Mouse (Mus musculus) CH12.LX (cell line): ENCODE measurements around the gene Gm38392. TPM values are rescaled to one million over a fixed set of nuclear protein-coding genes. Genes with fewer than 3 reads are reported as not detected.
"Not testable (repeated sequence)": the region's sequence is repeated elsewhere in the genome, so short reads cannot be mapped to it uniquely, and the experiment has no call there.

Experiments
- DNase-seq: peaks from one replicate; pipeline ENCODE4 v3.0.0-alpha.2; 2013; ENCODE audit errors: extremely low read depth
- H3K27ac ChIP-seq: 2 replicates; pipeline ENCODE4 v1.5.1; 2012; ENCODE audit warnings: low read depth, mild to moderate bottlenecking, control low read depth, moderate library complexity; ENCODE audit not compliant: insufficient read depth
- H3K27me3 ChIP-seq: replicated peaks from 2 replicates; pipeline ENCODE3; 2012; ENCODE audit warnings: inconsistent platforms
- H3K36me3 ChIP-seq, 2 experiments: replicated peaks in 1 of 2; 2 replicates each; pipeline versions ENCODE3 to v1.6.1; 2012; ENCODE audit warnings: inconsistent platforms in 1 of 2, low read length in 1 of 2, mild to moderate bottlenecking in 1 of 2, mixed read lengths in 1 of 2, moderate library complexity in 1 of 2; ENCODE audit not compliant: control insufficient read depth in 1 of 2, insufficient read depth in 1 of 2
- H3K4me1 ChIP-seq, 2 experiments: 2 replicates each; pipeline ENCODE4 v1.6.1; 2012; ENCODE audit warnings: inconsistent platforms in 1 of 2, moderate library complexity in 1 of 2; ENCODE audit not compliant: insufficient read depth in 2 of 2, control insufficient read depth in 1 of 2
- H3K4me2 ChIP-seq: 2 replicates; pipeline ENCODE4 v1.6.1; 2012; ENCODE audit warnings: low read depth, mild to moderate bottlenecking, control low read depth; ENCODE audit not compliant: poor library complexity, insufficient read depth, severe bottlenecking
- H3K4me3 ChIP-seq, 3 experiments: fragments of 150-350 bp in 1 of 3; sonication (generic) in 1 of 3; replicated peaks in 1 of 3; 2 replicates each; pipeline versions ENCODE3 to v1.5.1; 2011 to 2012; ENCODE audit warnings: low read depth in 2 of 3, low read length in 2 of 3, mild to moderate bottlenecking in 2 of 3, moderate library complexity in 2 of 3, control low read depth in 1 of 3, improper control_type of control experiment in 1 of 3, inconsistent platforms in 1 of 3, mixed read lengths in 1 of 3; ENCODE audit not compliant: poor library complexity in 1 of 3
- H3K79me2 ChIP-seq: replicated peaks from 2 replicates; pipeline ENCODE4 v1.6.1; 2012; ENCODE audit warnings: mild to moderate bottlenecking, moderate library complexity; ENCODE audit not compliant: control insufficient read depth, poor library complexity, insufficient read depth, severe bottlenecking; ENCODE audit errors: extremely low read depth
- H3K9ac ChIP-seq: 2 replicates; pipeline ENCODE4 v1.6.1; 2012; ENCODE audit warnings: low read depth, mild to moderate bottlenecking, control low read depth, moderate library complexity; ENCODE audit not compliant: insufficient read depth
- H3K9me3 ChIP-seq: replicated peaks from 2 replicates; pipeline ENCODE3; 2012; ENCODE audit warnings: low read length, inconsistent platforms, mixed read lengths
- CTCF ChIP-seq, 2 experiments: IDR thresholded peaks in 1 of 2; conservative IDR thresholded peaks in 1 of 2; 2 replicates each; pipeline ENCODE4 v1.5.1; 2011 to 2012; ENCODE audit warnings: low read depth in 2 of 2, low read length in 2 of 2, improper control_type of control experiment in 1 of 2, inconsistent platforms in 1 of 2, mild to moderate bottlenecking in 1 of 2, moderate library complexity in 1 of 2
- ETS1 ChIP-seq: conservative IDR thresholded peaks from 2 replicates; pipeline ENCODE4 v1.6.1; 2012; ENCODE audit warnings: low read depth, mild to moderate bottlenecking, inconsistent platforms, low read length, improper control_type of control experiment, moderate library complexity
- IRF4 ChIP-seq: IDR thresholded peaks from 2 replicates; pipeline ENCODE4 v1.6.1; 2014; ENCODE audit warnings: low read depth, mild to moderate bottlenecking, inconsistent platforms, low read length, improper control_type of control experiment
- MEF2A ChIP-seq: IDR thresholded peaks from 2 replicates; pipeline ENCODE4 v1.6.1; 2014; ENCODE audit warnings: low read depth, mild to moderate bottlenecking, inconsistent platforms, low read length, improper control_type of control experiment, borderline replicate concordance
- MYC ChIP-seq: IDR thresholded peaks from 2 replicates; pipeline ENCODE4 v1.6.1; 2011; ENCODE audit warnings: low read depth, mild to moderate bottlenecking, improper control_type of control experiment, low read length
- RAD21 ChIP-seq: IDR thresholded peaks from 2 replicates; pipeline ENCODE4 v1.6.1; 2011; ENCODE audit warnings: low read depth, mild to moderate bottlenecking, low read length, improper control_type of control experiment, moderate library complexity
- SMC3 ChIP-seq: IDR thresholded peaks from 2 replicates; pipeline ENCODE4 v1.6.1; 2011; ENCODE audit warnings: low read depth, low read length, improper control_type of control experiment
- dilution Hi-C: fragments of 300-500 bp; cut with MboI; formaldehyde crosslinking; loops from 2 replicates; pipeline ENCODE4 v1.14.3; 2020; ENCODE audit warnings: low sequenced_read_pairs; ENCODE audit not compliant: extremely low pct_unique_long_range_greater_than_20kb, extremely low pct_ligation_motif_present
- in situ Hi-C: fragments of 300-500 bp; cut with MboI; formaldehyde crosslinking; loops from 3 replicates; pipeline ENCODE4 v1.14.3; 2019; ENCODE audit warnings: low sequenced_read_pairs, low pct_ligation_motif_present, low pct_unique_long_range_greater_than_20kb, mixed read lengths
- polyA plus RNA-seq: library from polyadenylated mRNA; unstranded; fragments of >175 nt; gene quantifications from 2 replicates; pipeline ENCODE4 v1.2.1, GENCODE M21; 2012; ENCODE audit warnings: low read depth; ENCODE audit not compliant: insufficient read length
- total RNA-seq, 2 experiments: library from RNA; depleted of rRNA; stranded (reverse); fragments of 300-350 nt in 1 of 2; fragments of >200 nt in 1 of 2; gene quantifications; 2 replicates each; pipeline ENCODE4 v1.2.3; 2012 to 2014

Gene Gm38392
- total and polyA plus RNA-seq, 3 experiments, result not detected

DNA sequence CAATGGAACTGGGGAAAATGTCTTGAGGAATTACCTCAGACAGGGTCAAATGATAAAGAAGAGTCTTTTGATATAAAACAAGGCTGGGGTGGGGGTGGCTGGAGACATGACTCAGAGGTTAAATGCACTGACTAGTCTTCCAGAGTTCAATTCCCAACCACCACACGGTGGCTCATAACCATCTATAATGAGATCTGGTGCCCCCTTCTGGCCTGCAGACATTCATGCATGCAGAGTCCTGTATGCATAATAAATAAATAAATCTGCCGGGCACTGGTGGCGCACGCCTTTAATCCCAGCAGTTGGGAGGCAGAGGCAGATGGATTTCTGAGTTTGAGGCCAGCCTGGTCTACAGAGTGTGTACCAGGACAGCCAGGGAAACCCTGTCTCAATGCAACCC is 5.0 kb upstream of the Gm38392 start:
- peaks cover 0 to 33% of the 10 kb centered on the region in 2 experiments for H3K36me3 ChIP-seq
- no peak overlapping the region for H3K27ac ChIP-seq
- DNase-seq, result peak; percentile 37
- no peaks in the 10 kb centered on the region for H3K27me3 ChIP-seq
- peaks cover 0 to 29% of the 10 kb centered on the region in 2 experiments; a peak in 2 of 4 replicates for H3K4me1 ChIP-seq
- no peaks in the 10 kb centered on the region for H3K9me3 ChIP-seq
- H3K79me2 ChIP-seq, result no peaks in the 10 kb centered on the region
- H3K9ac ChIP-seq, result no peak overlapping the region
- TF ChIP-seq SMC3 (peak; percentile 28), CTCF (conservative IDR thresholded peaks at IDR 0.05 in 1 of 2, IDR thresholded peaks at IDR 0.05 in 1 of 2; ENCODE audit: low read depth in 2 of 2, low read length in 2 of 2) (peak; percentile 33 to 84; a peak in 3 of 4 replicates), ETS1 (no peak), IRF4 (no peak), RAD21 (peak; percentile 16), MEF2A (no peak), MYC (no peak)
- no peak overlapping the region for H3K4me2 ChIP-seq
- no peak overlapping the region for H3K4me3 ChIP-seq
- dilution Hi-C loops (no loop called here), in situ Hi-C loops (no loop called here)

- H3K4me3 ChIP-seq, DNase-seq, H3K9me3 ChIP-seq, H3K27ac ChIP-seq, H3K4me2 ChIP-seq, H3K9ac ChIP-seq, H3K79me2 ChIP-seq, in situ Hi-C loops, H3K27me3 ChIP-seq, dilution Hi-C loops: not testable (repeated sequence)
- Histone ChIP-seq H3K4me1 (peaks cover 0 to 17% of the 10 kb centered on the region in 2 experiments; a peak in 1 of 4 replicates), H3K36me3 (peaks cover 6 to 46% of the 10 kb centered on the region in 2 experiments)
Measured at GRCm38 (mm10) chr3:88288133-88288713, 1.2 kb upstream of the Gm38392 start.

DNA sequence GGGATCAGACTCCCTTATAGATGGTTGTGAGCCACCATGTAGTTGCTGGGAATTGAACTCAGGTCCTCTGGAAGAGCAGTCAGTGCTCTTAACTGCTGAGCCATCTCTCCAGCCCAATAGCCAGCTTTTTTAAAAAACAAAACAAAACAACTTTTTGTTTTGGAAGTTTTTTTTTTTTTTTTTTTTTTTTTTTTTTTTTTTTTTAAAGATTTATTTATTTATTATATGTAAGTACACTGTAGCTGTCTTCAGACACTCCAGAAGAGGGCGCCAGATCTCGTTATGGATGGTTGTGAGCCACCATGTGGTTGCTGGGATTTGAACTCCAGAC is 1.5 kb downstream of the Gm38392 start:
- H3K4me3 ChIP-seq, H3K9ac ChIP-seq, H3K27me3 ChIP-seq, dilution Hi-C loops, in situ Hi-C loops, H3K9me3 ChIP-seq, H3K79me2 ChIP-seq, H3K27ac ChIP-seq, DNase-seq, H3K4me2 ChIP-seq: not testable (repeated sequence)
- Histone ChIP-seq H3K36me3 (peaks cover 6 to 47% of the 10 kb centered on the region in 2 experiments), H3K4me1 (peaks cover 0 to 13% of the 10 kb centered on the region in 2 experiments; a peak in 1 of 4 replicates)

GRCm38 (mm10) chr3:88284815-88285564 is 2.0 kb downstream of the Gm38392 start:
- H3K9ac ChIP-seq, DNase-seq, H3K27ac ChIP-seq, H3K4me1 ChIP-seq, H3K79me2 ChIP-seq, H3K27me3 ChIP-seq, in situ Hi-C loops, H3K9me3 ChIP-seq, H3K4me2 ChIP-seq, H3K4me3 ChIP-seq, dilution Hi-C loops: not testable (repeated sequence)
- H3K36me3 ChIP-seq, result peaks cover 6 to 43% of the 10 kb centered on the region in 2 experiments

DNA sequence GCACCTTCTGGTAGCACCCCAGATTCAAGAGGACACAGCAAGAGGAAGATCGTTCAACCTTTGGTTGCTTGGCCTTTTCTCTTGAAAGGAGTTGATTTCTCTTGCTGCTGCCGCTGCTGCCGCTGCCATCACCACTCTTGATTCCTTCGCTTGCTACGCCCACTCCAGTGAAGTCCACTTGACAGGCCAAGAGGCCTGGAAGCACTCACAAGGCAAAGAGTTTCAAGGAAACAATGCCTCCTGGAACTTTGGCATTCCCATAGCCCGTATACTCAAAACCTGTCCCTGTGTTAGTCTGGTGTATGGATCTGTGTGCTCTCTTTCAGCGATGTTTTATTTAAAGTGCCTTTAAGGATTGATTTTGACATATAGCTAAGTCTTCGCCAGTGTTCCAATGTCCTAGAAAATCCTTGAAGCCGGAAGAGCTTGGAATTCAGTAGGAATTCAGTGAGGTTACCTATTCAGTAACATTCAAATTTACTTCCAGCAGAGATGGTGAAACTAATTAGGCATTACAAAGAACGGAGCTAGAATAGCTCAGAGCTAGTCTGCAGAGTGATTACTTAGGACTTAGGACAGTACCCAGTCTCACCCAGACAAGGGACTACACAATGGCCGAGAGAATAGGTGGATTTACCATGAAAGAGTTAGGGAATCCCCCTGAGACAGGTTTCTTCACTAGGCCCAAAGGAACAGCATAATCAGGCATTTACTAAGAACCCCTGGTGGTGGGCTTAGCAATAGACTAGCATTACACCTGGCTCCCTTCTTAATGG is 5.7 kb downstream of the Gm38392 start:
- H3K4me2 ChIP-seq, H3K9me3 ChIP-seq, H3K4me1 ChIP-seq, H3K79me2 ChIP-seq, H3K4me3 ChIP-seq, H3K27me3 ChIP-seq, H3K27ac ChIP-seq, in situ Hi-C loops, DNase-seq, dilution Hi-C loops, H3K9ac ChIP-seq: not testable (repeated sequence)
- peaks cover 3 to 18% of the 10 kb centered on the region in 2 experiments for H3K36me3 ChIP-seq
